Mouse (Mus musculus): ENCODE data around the gene Zcchc17.

- no peak for TF ChIP-seq MAX (IDR thresholded peaks at IDR 0.05; ENCODE audit: low read depth)
- no peak for TF ChIP-seq POLR2A (IDR thresholded peaks at IDR 0.05; ENCODE audit: insufficient read length, low read depth)
- no peak for TF ChIP-seq E2F4 (IDR thresholded peaks at IDR 0.05; ENCODE audit: insufficient read depth)
- TF ChIP-seq MYOG (IDR thresholded peaks at IDR 0.05; ENCODE audit: control insufficient read depth in 1 of 3, insufficient read depth in 1 of 3, insufficient read length in 2 of 3, low read depth in 2 of 3) = no peak
- TF ChIP-seq USF1 (IDR thresholded peaks at IDR 0.05; ENCODE audit: low read depth) = no peak
- no peak for TF ChIP-seq MYOD1 (IDR thresholded peaks at IDR 0.05; ENCODE audit: control insufficient read depth in 1 of 3, insufficient read length in 2 of 3, low read depth in 2 of 3)
- no peak for TF ChIP-seq TCF12 (IDR thresholded peaks at IDR 0.05; ENCODE audit: insufficient read depth, poor library complexity, severe bottlenecking)
- TF ChIP-seq POLR2AphosphoS2 (IDR thresholded peaks at IDR 0.05; ENCODE audit: insufficient read length, low read depth) = no peak
- TF ChIP-seq SRF (IDR thresholded peaks at IDR 0.05; ENCODE audit: control insufficient read depth, insufficient read length, low read depth) = no peak
- no peak for TF ChIP-seq CEBPB (IDR thresholded peaks at IDR 0.05; ENCODE audit: insufficient read depth, poor library complexity, severe bottlenecking)
These were observed 83.1 kb downstream of the Zcchc17 start for GRCm38 (mm10) chr4:130276573-130277176.

Measured in myocyte (in vitro differentiated cells).